Mouse (Mus musculus) liver, adult 2 months (tissue): ENCODE data around the gene Tbx15.

Experiments used
- CTCF ChIP-seq: fragments of 200-500 bp; IDR thresholded peaks from 2 replicates; pipeline ENCODE4 v1.5.1; 2011; ENCODE audit warnings: low read depth, low read length, control low read depth
- POLR2A ChIP-seq: fragments of 200-500 bp; IDR thresholded peaks from 2 replicates; pipeline ENCODE4 v1.6.1; 2011; ENCODE audit warnings: low read length, control low read depth; ENCODE audit not compliant: insufficient read depth; ENCODE audit errors: extremely low read depth

- TF ChIP-seq CTCF = no peak
- no peak for TF ChIP-seq POLR2A
Measured at GRCm38 (mm10) chr3:99300846-99301245, 60.7 kb downstream of the Tbx15 start.
